Comparison of ENCODE assay signal across 9 mouse cellular contexts in the genomic region with DNA sequence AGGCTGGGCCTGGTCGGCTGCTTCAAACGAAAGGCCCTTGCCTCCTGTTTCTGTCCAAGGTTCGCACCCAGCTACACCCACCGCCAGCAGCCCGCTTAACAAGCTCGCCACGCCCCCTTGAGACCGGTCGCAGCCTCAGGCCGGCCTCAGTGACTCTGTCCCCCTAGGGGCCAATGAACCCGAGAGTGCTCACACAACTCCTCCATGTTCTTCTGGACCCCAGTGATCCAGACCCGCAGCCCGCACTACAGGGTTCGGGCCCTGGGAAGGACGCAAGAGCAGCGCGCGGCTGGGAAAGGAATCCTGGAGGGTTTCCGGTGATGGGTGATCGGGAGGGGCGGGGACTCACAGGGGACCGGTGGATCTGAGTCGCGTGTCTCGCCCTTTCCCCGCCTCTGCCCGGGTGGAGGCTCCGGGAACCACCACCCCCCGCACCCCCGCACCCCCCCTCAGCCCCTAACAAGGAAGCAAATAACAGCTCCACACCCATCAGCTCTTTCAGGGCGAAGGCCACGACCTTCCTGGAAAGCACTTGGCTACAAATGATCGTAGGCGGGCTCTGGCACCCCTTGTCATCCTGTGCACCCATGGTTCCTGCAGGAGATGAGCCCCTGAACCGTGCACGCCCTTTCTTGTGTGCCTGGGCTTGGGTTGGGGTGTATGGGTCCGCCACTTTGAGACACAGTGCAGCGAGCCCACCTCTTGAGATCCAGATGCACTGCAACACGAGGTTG. TPM values are rescaled to one million over a fixed set of nuclear protein-coding genes. Genes with fewer than 3 reads are reported as not detected.
A peak's percentile ranks its signal among the peaks of the same experiment; 100 is the strongest.
DNase-seq lines count a peak whose midpoint lies in the region; ATAC-seq and TF ChIP-seq lines count a peak whose summit lies in the region.
"Had no signal": no experiment of that assay in that cellular context is flagged by ENCODE, and none has a peak within 500 bp of the region (broad histone marks: within the 10 kb centered on the region; RNA-seq: fewer than 3 reads in every experiment).

No protein-coding gene starts in this region.

- 1% methylated on average over 39 of the region's 39 CpGs for whole genome bisulfite sequencing in hindbrain, embryonic 16.5 days
- under 1% methylated on average over 39 of the region's 39 CpGs for WGBS in stomach, embryonic 15.5 days

- TF ChIP-seq CTCF in gastrocnemius, adult 2 months (IDR thresholded peaks at IDR 0.05), result peak; percentile 15; the same call in 1 of the 2 replicates

- peak; percentile 77 for DNase-seq in adrenal gland, postnatal 25 days
- peak; percentile 76 for DNase-seq in gastrocnemius, adult 2 months
- peak; percentile 53 to 55 for DNase-seq in left cerebral cortex, postnatal 36 days (ENCODE audit: low spot score in 2 of 2)

- H3K9ac ChIP-seq in hindbrain, embryonic 16.5 days (ENCODE audit: low read depth, low read length), result peak overlapping the region; percentile 72
- H3K9ac ChIP-seq in stomach, embryonic 15.5 days, result peak overlapping the region; percentile 29

- H3K27me3 ChIP-seq in erythroblast, embryonic 14.5 days (ENCODE audit: control insufficient read depth), result peaks cover 29% of the 10 kb centered on the region
- no peaks in the 10 kb centered on the region for H3K27me3 ChIP-seq in hindbrain, embryonic 16.5 days (replicated peaks; ENCODE audit: control insufficient read depth, insufficient read depth, low read length)
- H3K27me3 ChIP-seq in stomach, embryonic 15.5 days (replicated peaks), result no peaks in the 10 kb centered on the region
- H3K27me3 ChIP-seq: Patski had no signal

- H3K4me3 ChIP-seq in erythroblast, embryonic 14.5 days (replicated peaks), result peak overlapping the region; percentile 45
- H3K4me3 ChIP-seq in gastrocnemius, adult 2 months, result peak overlapping the region; percentile 76
- peak overlapping the region; percentile 52 for H3K4me3 ChIP-seq in hindbrain, embryonic 16.5 days (ENCODE audit: low read length)
- peak overlapping the region; percentile 53 for H3K4me3 ChIP-seq in stomach, embryonic 15.5 days (replicated peaks)

- H3K9me3 ChIP-seq in erythroblast, embryonic 14.5 days (ENCODE audit: control insufficient read depth, low read length), result no peaks in the 10 kb centered on the region
- H3K9me3 ChIP-seq in hindbrain, embryonic 16.5 days (ENCODE audit: control insufficient read depth, low read length), result no peaks in the 10 kb centered on the region
- no peaks in the 10 kb centered on the region for H3K9me3 ChIP-seq in stomach, embryonic 15.5 days

- peaks cover 8% of the 10 kb centered on the region for H3K4me1 ChIP-seq in erythroblast, embryonic 14.5 days (ENCODE audit: control insufficient read depth)
- H3K4me1 ChIP-seq in hindbrain, embryonic 16.5 days (ENCODE audit: control insufficient read depth, insufficient read depth, low read depth, low read length), result peaks cover 18% of the 10 kb centered on the region
- peaks cover 24% of the 10 kb centered on the region for H3K4me1 ChIP-seq in stomach, embryonic 15.5 days

- no peaks in the 10 kb centered on the region for H3K36me3 ChIP-seq in erythroblast, embryonic 14.5 days (ENCODE audit: control insufficient read depth)
- no peaks in the 10 kb centered on the region for H3K36me3 ChIP-seq in hindbrain, embryonic 16.5 days (ENCODE audit: control insufficient read depth, insufficient read depth, low read length)
- H3K36me3 ChIP-seq in stomach, embryonic 15.5 days, result no peaks in the 10 kb centered on the region

- intact Hi-C loops in gastrocnemius, adult 2 months (cut with DNase I), result no loop called here
- intact Hi-C loops in left cerebral cortex, postnatal 36 days (cut with DNase I), result no loop called here

- peak overlapping the region; percentile 83 for H3K4me2 ChIP-seq in hindbrain, embryonic 16.5 days (ENCODE audit: low read length)
- H3K4me2 ChIP-seq in stomach, embryonic 15.5 days, result peak overlapping the region; percentile 90

- no peak for ATAC-seq in erythroblast, adult 5-6 weeks (replicated peaks; ENCODE audit: low FRiP score, poor library complexity, severe bottlenecking)
- ATAC-seq in hindbrain, embryonic 16.5 days, result peak; percentile 69
- peak; percentile 82 for ATAC-seq in megakaryocyte-erythroid progenitor cell, adult 5-6 weeks (replicated peaks; ENCODE audit: low FRiP score, low TSS enrichment, poor library complexity, severe bottlenecking)
- ATAC-seq in stomach, embryonic 15.5 days (ENCODE audit: insufficient read depth, low FRiP score, low read depth), result peak; percentile 70
- ATAC-seq: Patski had no signal

- peak overlapping the region; percentile 87 for H3K27ac ChIP-seq in gastrocnemius, adult 2 months
- H3K27ac ChIP-seq in hindbrain, embryonic 16.5 days (ENCODE audit: low read depth, low read length), result peak overlapping the region; percentile 59
- H3K27ac ChIP-seq in stomach, embryonic 15.5 days, result peak overlapping the region; percentile 87

RNA-seq across cellular contexts. Expression of a gene that starts 17.9 kb away (rescaled TPM):
- polyA plus RNA-seq in erythroblast, embryonic 14.5 days (2012), result 1.5 and 1.7 TPM in 2 replicates
- 9.8 and 16.7 TPM in 2 replicates for total RNA-seq in erythroblast, adult 5-6 weeks (2015; ENCODE audit: low replicate concordance)
- total RNA-seq in erythroblast, adult 5-6 weeks (2017; ENCODE audit: low replicate concordance), result 15.5 and 17.6 TPM in 2 replicates
- total RNA-seq in adrenal gland, postnatal 25 days (2021), result 35.1 and 37.8 TPM in 2 replicates
- 10 to 100 TPM in 1 of 2 experiments, 1 to 10 TPM in 1; 8.1 to 11.6 TPM for total RNA-seq in gastrocnemius, adult 2 months (2021)
- polyA plus RNA-seq in hindbrain, embryonic 16.5 days (2015; fragmentation: Nextera tagmentation; extraction: Ambion mirVana), result 61.0 and 61.9 TPM in 2 replicates
- total RNA-seq in left cerebral cortex, postnatal 36 days (2021), result 10 to 100 TPM; 17.5 to 26.0 TPM
- 24.8 and 29.7 TPM in 2 replicates for total RNA-seq in megakaryocyte-erythroid progenitor cell, adult 5-6 weeks (2014; fragmentation: Nextera tagmentation)
- 47.8 and 50.9 TPM in 2 replicates for total RNA-seq in megakaryocyte-erythroid progenitor cell, adult 5-6 weeks (2017)
- polyA plus RNA-seq in stomach, embryonic 15.5 days (2015; fragmentation: Nextera tagmentation; extraction: Ambion mirVana), result 124 and 125 TPM in 2 replicates

RNA-seq across cellular contexts. Expression of a gene that starts 18.2 kb away (rescaled TPM):
- 0.16 and 0.28 TPM in 2 replicates for polyA plus RNA-seq in erythroblast, embryonic 14.5 days (2012)
- 3.7 and 7.7 TPM in 2 replicates for total RNA-seq in erythroblast, adult 5-6 weeks (2015; ENCODE audit: low replicate concordance)
- total RNA-seq in erythroblast, adult 5-6 weeks (2017; ENCODE audit: low replicate concordance), result 0.42 and 0.94 TPM in 2 replicates
- total RNA-seq in adrenal gland, postnatal 25 days (2021), result 13.7 and 16.3 TPM in 2 replicates
- total RNA-seq in gastrocnemius, adult 2 months (2021), result 1 to 10 TPM; 3.9 to 6.6 TPM
- 9.5 and 10.1 TPM in 2 replicates for polyA plus RNA-seq in hindbrain, embryonic 16.5 days (2015; fragmentation: Nextera tagmentation; extraction: Ambion mirVana)
- 10 to 100 TPM; 12.8 to 15.7 TPM for total RNA-seq in left cerebral cortex, postnatal 36 days (2021)
- total RNA-seq in megakaryocyte-erythroid progenitor cell, adult 5-6 weeks (2014; fragmentation: Nextera tagmentation), result 2.8 and 8.3 TPM in 2 replicates
- 3.3 and 5.2 TPM in 2 replicates for total RNA-seq in megakaryocyte-erythroid progenitor cell, adult 5-6 weeks (2017)
- polyA plus RNA-seq in stomach, embryonic 15.5 days (2015; fragmentation: Nextera tagmentation; extraction: Ambion mirVana), result 11.6 and 13.4 TPM in 2 replicates

RNA-seq across cellular contexts. Expression of a gene that starts 24.6 kb away (rescaled TPM):
- 0.49 and 0.64 TPM in 2 replicates for polyA plus RNA-seq in erythroblast, embryonic 14.5 days (2012)
- 1.5 and 3.1 TPM in 2 replicates for total RNA-seq in erythroblast, adult 5-6 weeks (2015; ENCODE audit: low replicate concordance)
- total RNA-seq in erythroblast, adult 5-6 weeks (2017; ENCODE audit: low replicate concordance), result 0.51 and 0.84 TPM in 2 replicates
- 71.8 and 89.5 TPM in 2 replicates for total RNA-seq in adrenal gland, postnatal 25 days (2021)
- 10 to 100 TPM; 34.4 to 46.6 TPM for total RNA-seq in gastrocnemius, adult 2 months (2021)
- 71.4 and 77.4 TPM in 2 replicates for polyA plus RNA-seq in hindbrain, embryonic 16.5 days (2015; fragmentation: Nextera tagmentation; extraction: Ambion mirVana)
- total RNA-seq in left cerebral cortex, postnatal 36 days (2021), result 10 to 100 TPM; 35.0 to 51.0 TPM
- 5.1 and 6.4 TPM in 2 replicates for total RNA-seq in megakaryocyte-erythroid progenitor cell, adult 5-6 weeks (2014; fragmentation: Nextera tagmentation)
- total RNA-seq in megakaryocyte-erythroid progenitor cell, adult 5-6 weeks (2017), result 5.5 and 12.5 TPM in 2 replicates
- polyA plus RNA-seq in stomach, embryonic 15.5 days (2015; fragmentation: Nextera tagmentation; extraction: Ambion mirVana), result 68.7 and 74.8 TPM in 2 replicates
